ENCODE assay signal across 22 mouse cellular contexts in genomic region chr10:18879160-18879559, GRCm38 (mm10).
"Had no signal": no experiment of that assay in that cellular context is flagged by ENCODE, and none has a peak within 500 bp of the region (broad histone marks: within the 10 kb centered on the region; RNA-seq: fewer than 3 reads in every experiment).

No protein-coding gene starts in this region.

- H3K9me3 ChIP-seq: heart, embryonic 13.5 days; heart, embryonic 15.5 days; hindbrain, embryonic 10.5 days; hindbrain, embryonic 12.5 days; intestine, embryonic 15.5 days; limb, embryonic 13.5 days; liver, embryonic 12.5 days had no signal

- H3K36me3 ChIP-seq: heart, embryonic 13.5 days; heart, embryonic 15.5 days; hindbrain, embryonic 10.5 days; hindbrain, embryonic 12.5 days; intestine, embryonic 15.5 days; limb, embryonic 13.5 days; liver, embryonic 12.5 days had no signal

- DNase-seq: gastrocnemius, postnatal 14 days; gastrocnemius, postnatal 36 days; heart, adult 2 months; heart, postnatal 14 days; heart, postnatal 4 days; kidney, adult 18-20 months; kidney, adult 8-10 months; kidney, postnatal 10 days; kidney, postnatal 25 days; kidney, postnatal 4 days; liver had no signal

- H3K27me3 ChIP-seq: heart, embryonic 13.5 days; heart, embryonic 15.5 days; hindbrain, embryonic 12.5 days; intestine, embryonic 15.5 days; limb, embryonic 13.5 days; liver, embryonic 12.5 days had no signal

- H3K4me3 ChIP-seq: heart, adult 2 months; heart, embryonic 13.5 days; heart, embryonic 15.5 days; hindbrain, embryonic 10.5 days; hindbrain, embryonic 12.5 days; intestine, embryonic 15.5 days; layer of hippocampus, adult 2 months; left cerebral cortex, adult 2 months; limb, embryonic 13.5 days; liver, embryonic 12.5 days had no signal

- H3K27ac ChIP-seq: heart, adult 2 months; heart, embryonic 13.5 days; heart, embryonic 15.5 days; hindbrain, embryonic 10.5 days; hindbrain, embryonic 12.5 days; hindbrain, embryonic 14.5 days; intestine, embryonic 15.5 days; layer of hippocampus, adult 2 months; left cerebral cortex, adult 2 months; limb, embryonic 13.5 days; liver, embryonic 12.5 days; liver, embryonic 14.5 days had no signal

- H3K4me1 ChIP-seq: hindbrain, embryonic 12.5 days; intestine, embryonic 15.5 days had no signal
